Mouse (Mus musculus) kidney, embryonic 15.5 days (tissue): ENCODE data around the gene Pitpnm1. TPM values are rescaled to one million over a fixed set of nuclear protein-coding genes. Genes with fewer than 3 reads are reported as not detected.
"Not testable (repeated sequence)": the region's sequence is repeated elsewhere in the genome, so short reads cannot be mapped to it uniquely, and the experiment has no call there.

ENCODE experiments used
- ATAC-seq: fragments of 200-750 bp; cut with Nextera tagmentation; replicated peaks from 2 replicates; pipeline ENCODE4 v1.8.0; 2017; ENCODE audit warnings: moderate TSS enrichment; ENCODE audit not compliant: low FRiP score
- H3K27ac ChIP-seq: fragments of 300-500 bp; sonication (generic); 2 replicates; pipeline ENCODE4 v1.5.1; 2015; ENCODE audit warnings: mild to moderate bottlenecking, inconsistent platforms
- H3K27me3 ChIP-seq: fragments of 300-500 bp; sonication (generic); 2 replicates; pipeline ENCODE4 v1.6.1; 2015; ENCODE audit warnings: inconsistent platforms
- H3K36me3 ChIP-seq: fragments of 300-500 bp; sonication (generic); 2 replicates; pipeline ENCODE4 v1.6.1; 2015; ENCODE audit warnings: inconsistent platforms
- H3K4me1 ChIP-seq: fragments of 300-500 bp; sonication (generic); 2 replicates; pipeline ENCODE4 v1.6.1; 2015; ENCODE audit warnings: inconsistent platforms
- H3K4me2 ChIP-seq: fragments of 300-500 bp; sonication (generic); 2 replicates; pipeline ENCODE4 v1.6.1; 2015; ENCODE audit warnings: moderate library complexity, mild to moderate bottlenecking, inconsistent platforms
- H3K4me3 ChIP-seq: fragments of 300-500 bp; sonication (generic); replicated peaks from 2 replicates; pipeline ENCODE4 v1.5.1; 2015; ENCODE audit warnings: mild to moderate bottlenecking, inconsistent platforms
- H3K9ac ChIP-seq: fragments of 300-500 bp; sonication (generic); 2 replicates; pipeline ENCODE4 v1.6.1; 2015; ENCODE audit warnings: mild to moderate bottlenecking, inconsistent platforms
- H3K9me3 ChIP-seq: fragments of 300-500 bp; sonication (generic); replicated peaks from 2 replicates; pipeline ENCODE4 v1.6.1; 2016; ENCODE audit warnings: inconsistent platforms
- WGBS: fragments of 180-500 bp; shearing (Covaris S2); methylation state at CpG from one replicate; pipeline ENCODE4 v1.1.7; 2015; ENCODE audit warnings: mixed read lengths; 5-methylcytosine and 5-hydroxymethylcytosine counted together
- polyA plus RNA-seq: library from polyadenylated mRNA; unstranded; fragments of >200 nt; fragmentation: Nextera tagmentation; extraction: Ambion mirVana; gene quantifications from 2 replicates; pipeline ENCODE4 v1.2.1, GENCODE M21; 2015

The Pitpnm1 gene
- polyA plus RNA-seq, 1 experiment from 2014 or later, result 15.8 TPM

GRCm38 (mm10) chr19:4059069-4059740 is 40.6 kb upstream of the Pitpnm1 start, which contains the start of gene Gstp3:
Gene Gstp3 (minus strand): TSS chr19:4059569.
- Histone ChIP-seq H3K4me3 (no peak within 1 kb of the TSS), H3K27me3 (no peaks in the 10 kb centered on the region), H3K9me3 (no peaks in the 10 kb centered on the region), H3K4me2 (no peak within 1 kb of the TSS), H3K27ac (no peak within 1 kb of the TSS), H3K36me3 (no peaks in the 10 kb centered on the region), H3K4me1 (no peaks in the 10 kb centered on the region), H3K9ac (no peak within 1 kb of the TSS)
- 0 out of 2 replicates have a peak, but pooled peaks have one; percentile 33 for ATAC-seq
- WGBS, result 78% methylated on average over 15 of the region's 15 CpGs

GRCm38 (mm10) chr19:4060044-4060898 is 39.5 kb upstream of the Pitpnm1 start:
- not testable (repeated sequence) for H3K9ac ChIP-seq, H3K4me1 ChIP-seq, H3K4me2 ChIP-seq, H3K36me3 ChIP-seq, H3K27me3 ChIP-seq, H3K27ac ChIP-seq, H3K9me3 ChIP-seq, ATAC-seq, H3K4me3 ChIP-seq
- WGBS, result 89% methylated on average over 8 of the region's 8 CpGs

- no peak overlapping the region for H3K4me2 ChIP-seq
- no peak overlapping the region for H3K9ac ChIP-seq
- no peak overlapping the region for H3K27ac ChIP-seq
- H3K4me3 ChIP-seq, result no peak overlapping the region
- H3K27me3 ChIP-seq, result no peaks in the 10 kb centered on the region
- no peaks in the 10 kb centered on the region for H3K4me1 ChIP-seq
- H3K9me3 ChIP-seq, result no peaks in the 10 kb centered on the region
- H3K36me3 ChIP-seq, result no peaks in the 10 kb centered on the region
- WGBS, result 87% methylated on average over 6 of the region's 6 CpGs
- ATAC-seq, result no peak
These were observed 38.8 kb upstream of the Pitpnm1 start for GRCm38 (mm10) chr19:4060899-4061465.

- not testable (repeated sequence) for H3K4me1 ChIP-seq, H3K4me2 ChIP-seq, ATAC-seq, H3K9me3 ChIP-seq, H3K27ac ChIP-seq, H3K4me3 ChIP-seq, H3K36me3 ChIP-seq, H3K27me3 ChIP-seq, H3K9ac ChIP-seq
- 54% methylated on average over 4 of the region's 4 CpGs for WGBS
These were observed 36.4 kb upstream of the Pitpnm1 start for GRCm38 (mm10) chr19:4063357-4063756.

GRCm38 (mm10) chr19:4064501-4064900 is 35.3 kb upstream of the Pitpnm1 start:
- H3K36me3 ChIP-seq, H3K27me3 ChIP-seq, H3K4me1 ChIP-seq, H3K4me3 ChIP-seq, H3K27ac ChIP-seq, H3K9me3 ChIP-seq, ATAC-seq, H3K9ac ChIP-seq: not testable (repeated sequence)
- H3K4me2 ChIP-seq, result peak overlapping the region; percentile 28; the same call in 1 of the 2 replicates
- WGBS, result 23% methylated on average over 5 of the region's 11 CpGs

GRCm38 (mm10) chr19:4066280-4066679 is 33.5 kb upstream of the Pitpnm1 start:
- H3K9ac ChIP-seq, result no peak overlapping the region
- WGBS, result 83% methylated on average over 6 of the region's 6 CpGs
- H3K4me1 ChIP-seq, result peaks cover 9% of the 10 kb centered on the region
- H3K27ac ChIP-seq, result no peak overlapping the region
- no peaks in the 10 kb centered on the region for H3K9me3 ChIP-seq
- H3K27me3 ChIP-seq, result no peaks in the 10 kb centered on the region
- H3K4me2 ChIP-seq, result no peak overlapping the region
- H3K4me3 ChIP-seq, result no peak overlapping the region
- ATAC-seq, result no peak
- no peaks in the 10 kb centered on the region for H3K36me3 ChIP-seq

- Histone ChIP-seq H3K9ac (no peak overlapping the region), H3K27ac (no peak overlapping the region), H3K9me3 (no peaks in the 10 kb centered on the region), H3K36me3 (no peaks in the 10 kb centered on the region), H3K27me3 (no peaks in the 10 kb centered on the region), H3K4me1 (peaks cover 9% of the 10 kb centered on the region), H3K4me2 (no peak overlapping the region), H3K4me3 (no peak overlapping the region)
- ATAC-seq, result no peak
These were observed 32.9 kb upstream of the Pitpnm1 start for GRCm38 (mm10) chr19:4066877-4067276.

- not testable (repeated sequence) for H3K9me3 ChIP-seq, H3K9ac ChIP-seq, H3K27me3 ChIP-seq, H3K4me3 ChIP-seq, H3K36me3 ChIP-seq, H3K27ac ChIP-seq, ATAC-seq, H3K4me2 ChIP-seq
- H3K4me1 ChIP-seq, result peaks cover 15% of the 10 kb centered on the region
- WGBS, result 87% methylated on average over 2 of the region's 2 CpGs
These were observed 31.6 kb upstream of the Pitpnm1 start for GRCm38 (mm10) chr19:4068242-4068641.

- Histone ChIP-seq H3K9me3 (no peaks in the 10 kb centered on the region), H3K36me3 (no peaks in the 10 kb centered on the region), H3K4me1 (peaks cover 15% of the 10 kb centered on the region), H3K4me3 (no peak overlapping the region), H3K9ac (no peak overlapping the region), H3K4me2 (no peak overlapping the region), H3K27me3 (no peaks in the 10 kb centered on the region), H3K27ac (no peak overlapping the region)
- 63% methylated on average over 15 of the region's 15 CpGs for WGBS
- no peak for ATAC-seq
These were observed 30.9 kb upstream of the Pitpnm1 start for GRCm38 (mm10) chr19:4068717-4069410.

- Histone ChIP-seq H3K4me2 (no peak overlapping the region), H3K36me3 (no peaks in the 10 kb centered on the region), H3K4me3 (no peak overlapping the region), H3K27me3 (no peaks in the 10 kb centered on the region), H3K27ac (no peak overlapping the region), H3K9ac (no peak overlapping the region), H3K4me1 (peaks cover 15% of the 10 kb centered on the region), H3K9me3 (no peaks in the 10 kb centered on the region)
- no peak for ATAC-seq
- 76% methylated on average over 15 of the region's 15 CpGs for WGBS
These were observed 29.5 kb upstream of the Pitpnm1 start for GRCm38 (mm10) chr19:4070311-4070710.

GRCm38 (mm10) chr19:4070756-4071155 is 29.0 kb upstream of the Pitpnm1 start:
- Histone ChIP-seq H3K4me3 (no peak overlapping the region), H3K9ac (no peak overlapping the region), H3K27ac (no peak overlapping the region), H3K27me3 (no peaks in the 10 kb centered on the region), H3K4me2 (no peak overlapping the region), H3K9me3 (no peaks in the 10 kb centered on the region), H3K4me1 (peaks cover 15% of the 10 kb centered on the region), H3K36me3 (no peaks in the 10 kb centered on the region)
- ATAC-seq, result no peak
- 81% methylated on average over 8 of the region's 8 CpGs for WGBS

GRCm38 (mm10) chr19:4071406-4071805 is 28.4 kb upstream of the Pitpnm1 start:
- no peak overlapping the region for H3K27ac ChIP-seq
- peaks cover 15% of the 10 kb centered on the region for H3K4me1 ChIP-seq
- WGBS, result 94% methylated on average over 6 of the region's 6 CpGs
- no peak overlapping the region for H3K9ac ChIP-seq
- H3K9me3 ChIP-seq, result no peaks in the 10 kb centered on the region
- H3K27me3 ChIP-seq, result no peaks in the 10 kb centered on the region
- H3K36me3 ChIP-seq, result no peaks in the 10 kb centered on the region
- H3K4me2 ChIP-seq, result no peak overlapping the region
- H3K4me3 ChIP-seq, result no peak overlapping the region
- ATAC-seq, result no peak
